Mouse (Mus musculus): Measurements from ENCODE around the gene Gm5788. TPM values are rescaled to one million over a fixed set of nuclear protein-coding genes. Genes with fewer than 3 reads are reported as not detected.
"Not testable (repeated sequence)": the region's sequence is repeated elsewhere in the genome, so short reads cannot be mapped to it uniquely, and the experiment has no call there.

The Gm5788 gene
- polyA plus RNA-seq, 1 experiment from 2014 or later: not detected

- not testable (repeated sequence) for H3K4me1 ChIP-seq (ENCODE audit: control insufficient read depth, insufficient read depth, low read length); H3K9me3 ChIP-seq (ENCODE audit: control insufficient read depth, low read depth, low read length); ATAC-seq (ENCODE audit: insufficient number of reproducible peaks, insufficient read depth, low FRiP score, low read depth); H3K27me3 ChIP-seq (ENCODE audit: control insufficient read depth, insufficient read depth, low read length); H3K4me2 ChIP-seq (replicated peaks; ENCODE audit: low read depth, low read length); H3K4me3 ChIP-seq (ENCODE audit: low read depth, low read length); H3K9ac ChIP-seq (replicated peaks; ENCODE audit: low read depth, low read length); H3K36me3 ChIP-seq (ENCODE audit: control insufficient read depth, insufficient read depth, low read length); H3K27ac ChIP-seq (ENCODE audit: low read length)
- WGBS: 52% methylated on average over 2 of the region's 2 CpGs
These were observed 5.8 kb upstream of the Gm5788 start for GRCm38 (mm10) chr12:87488683-87489082.

- not testable (repeated sequence) for H3K27ac ChIP-seq (ENCODE audit: low read length); H3K4me3 ChIP-seq (ENCODE audit: low read depth, low read length); ATAC-seq (ENCODE audit: insufficient number of reproducible peaks, insufficient read depth, low FRiP score, low read depth); H3K4me1 ChIP-seq (ENCODE audit: control insufficient read depth, insufficient read depth, low read length); H3K27me3 ChIP-seq (ENCODE audit: control insufficient read depth, insufficient read depth, low read length); H3K4me2 ChIP-seq (replicated peaks; ENCODE audit: low read depth, low read length); H3K9me3 ChIP-seq (ENCODE audit: control insufficient read depth, low read depth, low read length); H3K36me3 ChIP-seq (ENCODE audit: control insufficient read depth, insufficient read depth, low read length); H3K9ac ChIP-seq (replicated peaks; ENCODE audit: low read depth, low read length)
- 81% methylated on average over 4 of the region's 4 CpGs for WGBS
These were observed 19.5 kb downstream of the Gm5788 start, which contains the start of gene Gm8300 for GRCm38 (mm10) chr12:87514016-87514415. TSS of gene Gm8300 (plus strand) at chr12:87514316.

- WGBS: 63% methylated on average over 3 of the region's 3 CpGs
- not testable (repeated sequence) for H3K4me3 ChIP-seq (ENCODE audit: low read depth, low read length); H3K4me1 ChIP-seq (ENCODE audit: control insufficient read depth, insufficient read depth, low read length); H3K27me3 ChIP-seq (ENCODE audit: control insufficient read depth, insufficient read depth, low read length); H3K27ac ChIP-seq (ENCODE audit: low read length); H3K9ac ChIP-seq (replicated peaks; ENCODE audit: low read depth, low read length); H3K36me3 ChIP-seq (ENCODE audit: control insufficient read depth, insufficient read depth, low read length); ATAC-seq (ENCODE audit: insufficient number of reproducible peaks, insufficient read depth, low FRiP score, low read depth); H3K9me3 ChIP-seq (ENCODE audit: control insufficient read depth, low read depth, low read length); H3K4me2 ChIP-seq (replicated peaks; ENCODE audit: low read depth, low read length)
These were observed 25.1 kb downstream of the Gm5788 start for GRCm38 (mm10) chr12:87519616-87520015.

GRCm38 (mm10) chr12:87543927-87544326 lies 49.4 kb downstream of the Gm5788 start:
- no peaks in the 10 kb centered on the region for H3K4me1 ChIP-seq (ENCODE audit: control insufficient read depth, insufficient read depth, low read length)
- WGBS: 83% methylated on average over 3 of the region's 3 CpGs
- ATAC-seq (ENCODE audit: insufficient number of reproducible peaks, insufficient read depth, low FRiP score, low read depth): no peak
- H3K9me3 ChIP-seq (ENCODE audit: control insufficient read depth, low read depth, low read length): no peaks in the 10 kb centered on the region
- no peaks in the 10 kb centered on the region for H3K36me3 ChIP-seq (ENCODE audit: control insufficient read depth, insufficient read depth, low read length)
- H3K4me2 ChIP-seq (replicated peaks; ENCODE audit: low read depth, low read length): no peak overlapping the region
- no peak overlapping the region for H3K9ac ChIP-seq (replicated peaks; ENCODE audit: low read depth, low read length)
- H3K27me3 ChIP-seq (ENCODE audit: control insufficient read depth, insufficient read depth, low read length): no peaks in the 10 kb centered on the region
- no peak overlapping the region for H3K4me3 ChIP-seq (ENCODE audit: low read depth, low read length)
- H3K27ac ChIP-seq (ENCODE audit: low read length): no peak overlapping the region

Other genes starting within 250 kb of the Gm5788 start
- 47.2 and 48.3 TPM in 2 replicates for gene Vipas39, start 228.5 kb upstream of the Gm5788 start, polyA plus RNA-seq (2014; fragmentation: Nextera tagmentation; extraction: Ambion mirVana)
- 176 and 187 TPM in 2 replicates for gene Ahsa1, start 228.2 kb upstream of the Gm5788 start, polyA plus RNA-seq (2014; fragmentation: Nextera tagmentation; extraction: Ambion mirVana)
- gene Ism2, start 195.0 kb upstream of the Gm5788 start, polyA plus RNA-seq (2014; fragmentation: Nextera tagmentation; extraction: Ambion mirVana): 0.29 and 0.57 TPM in 2 replicates
- 93.4 and 100 TPM in 2 replicates for gene Sptlc2, start 106.4 kb upstream of the Gm5788 start, polyA plus RNA-seq (2014; fragmentation: Nextera tagmentation; extraction: Ambion mirVana)
- 256 and 281 TPM in 2 replicates for gene Slirp, start 50.8 kb upstream of the Gm5788 start, polyA plus RNA-seq (2014; fragmentation: Nextera tagmentation; extraction: Ambion mirVana)
- 64.0 and 76.9 TPM in 2 replicates for gene Alkbh1, start 50.7 kb upstream of the Gm5788 start, polyA plus RNA-seq (2014; fragmentation: Nextera tagmentation; extraction: Ambion mirVana)
- gene Snw1, start 22.4 kb upstream of the Gm5788 start, polyA plus RNA-seq (2014; fragmentation: Nextera tagmentation; extraction: Ambion mirVana): 124 TPM in 2 replicates
- not detected in 2 replicates for gene Gm8300, start 19.6 kb downstream of the Gm5788 start, polyA plus RNA-seq (2014; fragmentation: Nextera tagmentation; extraction: Ambion mirVana)
- not detected in 2 replicates for gene Oog1, start 108.0 kb downstream of the Gm5788 start, polyA plus RNA-seq (2014; fragmentation: Nextera tagmentation; extraction: Ambion mirVana)
- gene Gm4027, start 124.1 kb downstream of the Gm5788 start, polyA plus RNA-seq (2014; fragmentation: Nextera tagmentation; extraction: Ambion mirVana): not detected in 2 replicates
- gene Gm16381, start 149.9 kb downstream of the Gm5788 start, polyA plus RNA-seq (2014; fragmentation: Nextera tagmentation; extraction: Ambion mirVana): not detected in 2 replicates

Data from stomach, embryonic 14.5 days (tissue).